Mouse (Mus musculus): ENCODE measurements around the gene Mast3.
A peak's percentile ranks its signal among the peaks of the same experiment; 100 is the strongest.

Mast3 gene

GRCm38 (mm10) chr8:70743656-70744590, 60.9 kb downstream of the Mast3 start:
- DNase-seq, result peak; percentile 46

- DNase-seq, result no peak
Measured at GRCm38 (mm10) chr8:70742981-70743655, 61.7 kb downstream of the Mast3 start.

- no peak for DNase-seq
Measured at GRCm38 (mm10) chr8:70742176-70742575, 62.7 kb downstream of the Mast3 start.

GRCm38 (mm10) chr8:70741661-70742060, 63.2 kb downstream of the Mast3 start:
- DNase-seq, result no peak

GRCm38 (mm10) chr8:70738211-70738610, 66.6 kb downstream of the Mast3 start:
- DNase-seq, result no peak

- DNase-seq, result no peak
Measured at GRCm38 (mm10) chr8:70737705-70738104, 67.1 kb downstream of the Mast3 start.

GRCm38 (mm10) chr8:70730956-70731355, 73.9 kb downstream of the Mast3 start:
- no peak for DNase-seq

- no peak for DNase-seq
Measured at GRCm38 (mm10) chr8:70729808-70730475, 74.9 kb downstream of the Mast3 start.

Measured in cerebellum, adult 9-10 months (tissue).